Mouse (Mus musculus) bone marrow, adult 2 months (tissue): ENCODE results near the gene Ptprcap. TPM values are rescaled to one million over a fixed set of nuclear protein-coding genes. Genes with fewer than 3 reads are reported as not detected.

Experiments used
- H3K27ac ChIP-seq: fragments of 200-500 bp; 2 replicates; pipeline ENCODE4 v1.5.1; 2012; ENCODE audit warnings: low read depth, mild to moderate bottlenecking, control low read depth, inconsistent platforms, low read length; ENCODE audit not compliant: control insufficient read depth, poor library complexity, insufficient read depth
- H3K4me1 ChIP-seq: fragments of 200-500 bp; 2 replicates; pipeline ENCODE4 v1.6.1; 2011; ENCODE audit warnings: low read length; ENCODE audit not compliant: control insufficient read depth, insufficient read depth
- H3K4me3 ChIP-seq: fragments of 200-500 bp; replicated peaks from 2 replicates; pipeline ENCODE3; 2011; ENCODE audit warnings: mild to moderate bottlenecking, low read depth, low read length, control low read depth; ENCODE audit not compliant: control insufficient read depth
- CTCF ChIP-seq: fragments of 200-500 bp; IDR thresholded peaks from 2 replicates; pipeline ENCODE4 v1.5.1; 2011; ENCODE audit warnings: low read length, control low read depth; ENCODE audit not compliant: control insufficient read depth, insufficient read depth
- POLR2A ChIP-seq: fragments of 200-500 bp; IDR thresholded peaks from 2 replicates; pipeline ENCODE4 v1.6.1; 2011; ENCODE audit warnings: low read depth, mild to moderate bottlenecking, control low read depth, low read length, borderline replicate concordance; ENCODE audit not compliant: control insufficient read depth
- WGBS: fragments of 180-500 bp; shearing (Covaris S2); methylation state at CpG from one replicate; pipeline ENCODE4 v1.1.7; 2018; 5-methylcytosine and 5-hydroxymethylcytosine counted together
- polyA plus RNA-seq: library from polyadenylated mRNA; stranded (reverse); fragments of >200 nt; gene quantifications from 2 replicates; pipeline ENCODE4 v1.2.4, GENCODE M21; 2011; ENCODE audit warnings: low replicate concordance; ENCODE audit not compliant: missing spikeins, insufficient read depth, insufficient read length

The Ptprcap gene
- polyA plus RNA-seq, 1 experiment = 60.8 TPM

DNA sequence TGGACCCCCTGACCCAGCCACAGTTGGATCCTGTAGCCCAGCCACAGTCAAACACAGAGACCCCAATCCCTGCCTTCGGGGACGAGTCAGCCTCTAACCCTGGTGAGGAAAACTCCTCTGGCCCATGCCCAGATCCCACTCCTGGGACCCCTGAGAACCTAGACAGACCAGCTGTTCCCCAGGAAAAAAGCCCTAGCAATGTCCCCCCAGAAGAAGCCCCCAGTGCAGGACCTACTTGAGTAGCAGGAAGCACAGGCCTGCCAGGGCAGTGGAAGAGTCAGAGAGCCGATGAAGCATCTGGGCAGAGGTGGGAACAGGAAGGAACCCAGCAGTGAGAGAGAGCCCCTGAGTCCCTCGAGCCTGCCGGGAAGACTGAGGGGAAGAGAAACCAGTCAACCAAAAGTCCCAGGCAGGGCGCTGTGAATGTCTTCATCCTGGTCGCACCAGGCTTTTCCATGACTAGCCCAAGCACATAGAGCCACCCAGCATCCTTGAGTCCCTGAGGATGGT is 9.6 kb upstream of the Ptprcap start, which contains the start of gene Cabp4:
TSS of gene Cabp4 (minus strand) at position 275 of the 510 bp plus-strand sequence.
- Histone ChIP-seq H3K4me1 (peaks cover 9% of the 10 kb centered on the region), H3K4me3 (no peak within 1 kb of the TSS), H3K27ac (peak within 1 kb of the TSS; percentile 69)
- WGBS = 54% methylated on average over 7 of the region's 7 CpGs
- no peak for TF ChIP-seq CTCF
- TF ChIP-seq POLR2A = no peak

DNA sequence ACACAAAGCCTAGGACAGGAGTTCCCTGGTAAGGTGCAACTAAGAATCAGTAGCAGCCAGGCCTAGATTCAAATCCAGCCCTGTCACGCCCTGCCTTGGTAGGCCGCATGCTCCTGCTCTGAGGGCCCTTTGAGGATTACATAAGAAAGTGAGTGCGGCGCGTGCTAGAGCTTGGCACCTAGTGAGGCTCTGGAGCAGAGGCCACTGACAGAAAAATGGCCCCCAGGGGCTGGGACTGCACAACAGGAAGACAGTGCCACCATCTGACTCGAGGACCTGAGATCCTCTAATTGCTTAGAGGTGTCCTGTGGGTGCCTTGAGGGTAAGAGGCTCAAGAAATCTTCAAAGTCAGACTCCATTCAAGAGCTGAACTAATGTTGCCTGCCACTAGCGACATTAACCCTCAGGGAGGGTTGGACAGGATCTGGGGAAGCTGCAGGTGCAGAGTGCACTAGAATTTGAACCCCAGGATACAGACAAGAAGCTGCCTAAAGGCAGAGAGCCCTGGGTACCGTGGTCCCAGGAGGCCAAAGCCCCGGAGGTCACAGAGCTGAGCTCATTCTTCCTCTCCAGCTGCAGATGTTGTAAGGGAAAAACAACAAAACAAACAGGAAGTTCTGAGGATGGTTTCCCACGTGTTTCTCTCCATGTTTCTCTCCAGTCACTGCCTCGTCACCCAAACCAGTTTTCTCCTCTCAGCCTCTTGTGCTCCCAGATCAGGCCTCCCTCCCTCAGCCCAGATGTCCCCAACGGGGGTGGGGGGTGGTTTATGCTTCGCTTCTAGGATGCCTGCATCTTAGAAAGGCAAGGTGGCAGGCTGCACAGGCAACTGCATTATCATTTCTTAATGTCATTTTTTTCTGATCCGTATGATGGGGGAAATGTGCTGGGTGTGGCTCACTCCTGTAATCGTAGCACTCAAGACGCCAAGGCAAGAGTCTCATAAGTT is 8.6 kb upstream of the Ptprcap start:
- no peak overlapping the region for H3K4me3 ChIP-seq
- no peak for TF ChIP-seq POLR2A
- TF ChIP-seq CTCF = no peak
- H3K4me1 ChIP-seq = peaks cover 9% of the 10 kb centered on the region
- WGBS = 54% methylated on average over 16 of the region's 16 CpGs
- peak overlapping the region; percentile 69 for H3K27ac ChIP-seq

GRCm38 (mm10) chr19:4145936-4146335 is 7.5 kb upstream of the Ptprcap start:
- no peak for TF ChIP-seq CTCF
- TF ChIP-seq POLR2A = no peak
- 89% methylated on average over 5 of the region's 5 CpGs for WGBS
- no peak overlapping the region for H3K27ac ChIP-seq
- no peak overlapping the region for H3K4me3 ChIP-seq
- peaks cover 11% of the 10 kb centered on the region for H3K4me1 ChIP-seq

DNA sequence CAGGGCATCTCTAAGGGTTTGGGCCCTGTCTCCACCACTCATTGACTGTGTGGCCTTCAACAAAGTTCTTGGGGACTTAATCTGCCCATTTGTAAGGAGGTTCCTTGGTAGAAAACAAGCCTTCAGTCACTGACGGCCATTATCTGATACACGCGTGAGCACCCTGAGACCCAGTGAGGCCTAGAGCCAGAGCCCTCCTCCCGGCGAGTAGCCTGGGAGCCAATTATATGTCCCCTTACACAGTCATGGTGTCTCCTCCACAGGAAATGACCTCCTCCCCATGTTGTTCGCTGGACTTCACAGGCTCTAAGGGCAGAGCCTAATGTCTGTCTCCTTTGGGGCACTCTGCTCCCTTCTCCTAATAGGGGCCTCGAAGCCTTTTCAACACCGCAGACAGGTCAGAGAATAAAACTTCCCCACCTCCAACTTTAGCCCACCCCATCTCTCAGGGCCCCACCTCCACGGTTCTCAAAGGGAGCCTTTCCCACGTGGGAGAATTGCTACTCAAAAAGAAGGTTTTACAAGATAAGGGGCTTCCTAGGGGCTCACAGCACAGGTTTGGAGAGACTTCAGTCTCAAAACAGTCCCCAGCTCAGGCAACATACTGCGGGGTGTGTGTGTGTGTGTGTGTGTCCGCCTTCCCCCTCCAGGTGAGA is 6.9 kb upstream of the Ptprcap start:
- WGBS = 78% methylated on average over 12 of the region's 12 CpGs
- Histone ChIP-seq H3K4me3 (no peak overlapping the region), H3K4me1 (peaks cover 11% of the 10 kb centered on the region), H3K27ac (peak overlapping the region; percentile 16; the same call in 1 of the 2 replicates)
- no peak for TF ChIP-seq CTCF
- no peak for TF ChIP-seq POLR2A

DNA sequence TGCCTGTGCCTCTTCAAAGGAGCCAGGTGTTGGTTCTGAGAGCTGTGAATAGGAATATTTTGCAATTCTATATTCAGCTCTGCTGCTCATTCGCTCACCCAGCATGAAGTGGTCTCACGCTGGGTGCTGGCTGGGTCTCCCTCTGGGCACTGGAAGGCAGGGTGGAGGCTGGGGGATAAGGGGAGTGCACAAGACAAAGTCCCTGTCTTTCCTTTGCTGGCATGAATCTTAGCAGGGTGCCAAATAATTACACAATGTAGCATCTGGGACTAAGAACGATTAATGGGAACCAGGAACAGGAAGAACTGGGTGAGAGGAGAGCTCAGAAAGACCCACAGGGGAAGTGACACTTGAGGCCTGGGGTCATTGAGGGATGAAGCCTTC is 6.4 kb upstream of the Ptprcap start:
- peaks cover 11% of the 10 kb centered on the region for H3K4me1 ChIP-seq

GRCm38 (mm10) chr19:4147782-4148490 is 5.5 kb upstream of the Ptprcap start:
- Histone ChIP-seq H3K4me3 (peak overlapping the region; percentile 85), H3K4me1 (peaks cover 10% of the 10 kb centered on the region), H3K27ac (peak overlapping the region; percentile 90)
- TF ChIP-seq CTCF = no peak
- WGBS = 36% methylated on average over 9 of the region's 9 CpGs

More for the DNA sequence above, 6.4 kb upstream of the Ptprcap start:
- H3K4me3 ChIP-seq = no peak overlapping the region
- 47% methylated on average over 3 of the region's 3 CpGs for WGBS
- H3K27ac ChIP-seq = peak overlapping the region; percentile 40
- TF ChIP-seq POLR2A (no peak), CTCF (no peak)

- Histone ChIP-seq H3K4me1 (peaks cover 9% of the 10 kb centered on the region; the same call in 1 of the 2 replicates), H3K4me3 (peak within 1 kb of the TSS; percentile 85), H3K27ac (peak within 1 kb of the TSS; percentile 90)
- TF ChIP-seq POLR2A = peak; percentile 63; the same call in 1 of the 2 replicates
- no peak for TF ChIP-seq CTCF
- 1% methylated on average over 33 of the region's 33 CpGs for WGBS
These were observed 5.0 kb upstream of the Ptprcap start, which contains the start of gene Coro1b for GRCm38 (mm10) chr19:4148491-4148806. TSS of gene Coro1b (plus strand) at chr19:4148619.

GRCm38 (mm10) chr19:4148819-4149218 is 4.6 kb upstream of the Ptprcap start:
- WGBS = 3% methylated on average over 8 of the region's 8 CpGs
- peak overlapping the region; percentile 85 for H3K4me3 ChIP-seq
- TF ChIP-seq POLR2A (no peak), CTCF (no peak)
- H3K27ac ChIP-seq = peak overlapping the region; percentile 90
- H3K4me1 ChIP-seq = peaks cover 9% of the 10 kb centered on the region
